Mouse (Mus musculus): ENCODE measurements around the gene 1700034J05Rik. TPM values are rescaled to one million over a fixed set of nuclear protein-coding genes. Genes with fewer than 3 reads are reported as not detected.

Gene 1700034J05Rik
- polyA plus RNA-seq, 1 experiment = 188 TPM

- Histone ChIP-seq H3K4me3 (ENCODE audit: control insufficient read depth, low read depth, low read length) (no peak overlapping the region), H3K36me3 (ENCODE audit: control insufficient read depth, insufficient read depth, low read length) (no peaks in the 10 kb centered on the region), H3K4me1 (ENCODE audit: control insufficient read depth, insufficient read depth, low read length) (no peaks in the 10 kb centered on the region), H3K27ac (ENCODE audit: control insufficient read depth, insufficient read depth, low read depth, low read length) (no peak overlapping the region), H3K27me3 (ENCODE audit: control insufficient read depth, insufficient read depth, low read length) (no peaks in the 10 kb centered on the region)
- no peak for TF ChIP-seq POLR2A (IDR thresholded peaks at IDR 0.05; ENCODE audit: control insufficient read depth, low read depth, low read length)
- TF ChIP-seq CTCF (IDR thresholded peaks at IDR 0.05; ENCODE audit: control insufficient read depth, insufficient read depth, insufficient replicate concordance, low read depth, low read length) = no peak
Measured at GRCm38 (mm10) chr6:146926415-146926980, 27.7 kb downstream of the 1700034J05Rik start.

GRCm38 (mm10) chr6:146918341-146918740 is 35.9 kb downstream of the 1700034J05Rik start:
- no peaks in the 10 kb centered on the region for H3K27me3 ChIP-seq (ENCODE audit: control insufficient read depth, insufficient read depth, low read length)
- H3K27ac ChIP-seq (ENCODE audit: control insufficient read depth, insufficient read depth, low read depth, low read length) = no peak overlapping the region
- no peak overlapping the region for H3K4me3 ChIP-seq (ENCODE audit: control insufficient read depth, low read depth, low read length)
- no peaks in the 10 kb centered on the region for H3K36me3 ChIP-seq (ENCODE audit: control insufficient read depth, insufficient read depth, low read length)
- no peaks in the 10 kb centered on the region for H3K4me1 ChIP-seq (ENCODE audit: control insufficient read depth, insufficient read depth, low read length)
- TF ChIP-seq POLR2A (IDR thresholded peaks at IDR 0.05; ENCODE audit: control insufficient read depth, low read depth, low read length) (no peak), CTCF (IDR thresholded peaks at IDR 0.05; ENCODE audit: control insufficient read depth, insufficient read depth, insufficient replicate concordance, low read depth, low read length) (no peak)

GRCm38 (mm10) chr6:146917396-146917795 is 36.8 kb downstream of the 1700034J05Rik start:
- Histone ChIP-seq H3K36me3 (ENCODE audit: control insufficient read depth, insufficient read depth, low read length) (no peaks in the 10 kb centered on the region), H3K27me3 (ENCODE audit: control insufficient read depth, insufficient read depth, low read length) (no peaks in the 10 kb centered on the region), H3K27ac (ENCODE audit: control insufficient read depth, insufficient read depth, low read depth, low read length) (no peak overlapping the region), H3K4me1 (ENCODE audit: control insufficient read depth, insufficient read depth, low read length) (no peaks in the 10 kb centered on the region; the same call in 1 of the 2 replicates), H3K4me3 (ENCODE audit: control insufficient read depth, low read depth, low read length) (no peak overlapping the region)
- TF ChIP-seq POLR2A (IDR thresholded peaks at IDR 0.05; ENCODE audit: control insufficient read depth, low read depth, low read length) (no peak), CTCF (IDR thresholded peaks at IDR 0.05; ENCODE audit: control insufficient read depth, insufficient read depth, insufficient replicate concordance, low read depth, low read length) (no peak)

GRCm38 (mm10) chr6:146915808-146916207 is 38.4 kb downstream of the 1700034J05Rik start:
- H3K27me3 ChIP-seq (ENCODE audit: control insufficient read depth, insufficient read depth, low read length) = no peaks in the 10 kb centered on the region
- no peak overlapping the region for H3K27ac ChIP-seq (ENCODE audit: control insufficient read depth, insufficient read depth, low read depth, low read length)
- no peak for TF ChIP-seq POLR2A (IDR thresholded peaks at IDR 0.05; ENCODE audit: control insufficient read depth, low read depth, low read length)
- no peak for TF ChIP-seq CTCF (IDR thresholded peaks at IDR 0.05; ENCODE audit: control insufficient read depth, insufficient read depth, insufficient replicate concordance, low read depth, low read length)
- H3K36me3 ChIP-seq (ENCODE audit: control insufficient read depth, insufficient read depth, low read length) = no peaks in the 10 kb centered on the region
- H3K4me3 ChIP-seq (ENCODE audit: control insufficient read depth, low read depth, low read length) = no peak overlapping the region
- H3K4me1 ChIP-seq (ENCODE audit: control insufficient read depth, insufficient read depth, low read length) = no peaks in the 10 kb centered on the region; the same call in 1 of the 2 replicates

DNA sequence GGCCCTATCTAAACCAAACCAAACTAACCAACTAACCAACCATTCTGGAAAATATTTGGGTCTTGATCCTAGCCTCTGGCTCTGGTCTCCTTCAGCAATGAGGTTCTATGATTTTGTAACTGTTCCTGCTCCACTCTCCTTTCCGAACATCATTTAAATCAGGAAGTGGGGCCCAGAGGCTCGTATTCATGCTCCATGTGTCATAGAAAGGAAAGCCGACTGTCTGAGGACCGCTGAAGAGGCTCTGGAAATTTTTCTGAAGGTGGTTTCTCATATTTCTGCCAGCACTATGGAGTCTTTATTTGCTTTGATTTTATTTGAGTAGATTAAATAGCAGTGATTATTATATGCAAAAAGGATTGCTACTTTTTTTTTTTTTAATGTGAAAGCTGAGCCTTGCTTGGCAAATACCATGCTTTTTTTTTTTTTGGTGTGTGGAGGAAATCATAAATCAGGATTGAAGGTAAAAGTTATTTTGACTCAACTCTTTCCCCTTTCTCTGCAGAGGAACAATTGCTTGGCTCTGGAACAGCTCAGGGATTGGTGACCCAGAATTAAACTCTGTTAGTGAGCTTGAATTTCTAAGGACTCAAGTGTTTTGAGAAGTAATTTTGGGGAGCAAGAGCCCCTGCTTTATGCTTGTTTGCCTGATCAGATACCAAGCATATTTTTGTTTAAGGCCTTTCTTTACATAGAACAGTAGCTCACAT is 40.6 kb downstream of the 1700034J05Rik start:
- no peak overlapping the region for H3K27ac ChIP-seq (ENCODE audit: control insufficient read depth, insufficient read depth, low read depth, low read length)
- H3K4me3 ChIP-seq (ENCODE audit: control insufficient read depth, low read depth, low read length) = no peak overlapping the region
- no peaks in the 10 kb centered on the region for H3K36me3 ChIP-seq (ENCODE audit: control insufficient read depth, insufficient read depth, low read length)
- H3K4me1 ChIP-seq (ENCODE audit: control insufficient read depth, insufficient read depth, low read length) = no peaks in the 10 kb centered on the region; the same call in 1 of the 2 replicates
- no peaks in the 10 kb centered on the region for H3K27me3 ChIP-seq (ENCODE audit: control insufficient read depth, insufficient read depth, low read length)
- TF ChIP-seq CTCF (IDR thresholded peaks at IDR 0.05; ENCODE audit: control insufficient read depth, insufficient read depth, insufficient replicate concordance, low read depth, low read length) (no peak), POLR2A (IDR thresholded peaks at IDR 0.05; ENCODE audit: control insufficient read depth, low read depth, low read length) (no peak)

- no peaks in the 10 kb centered on the region for H3K27me3 ChIP-seq (ENCODE audit: control insufficient read depth, insufficient read depth, low read length)
- no peaks in the 10 kb centered on the region; the same call in 1 of the 2 replicates for H3K4me1 ChIP-seq (ENCODE audit: control insufficient read depth, insufficient read depth, low read length)
- H3K4me3 ChIP-seq (ENCODE audit: control insufficient read depth, low read depth, low read length) = no peak overlapping the region
- H3K27ac ChIP-seq (ENCODE audit: control insufficient read depth, insufficient read depth, low read depth, low read length) = no peak overlapping the region
- TF ChIP-seq POLR2A (IDR thresholded peaks at IDR 0.05; ENCODE audit: control insufficient read depth, low read depth, low read length) = no peak
- no peak for TF ChIP-seq CTCF (IDR thresholded peaks at IDR 0.05; ENCODE audit: control insufficient read depth, insufficient read depth, insufficient replicate concordance, low read depth, low read length)
- H3K36me3 ChIP-seq (ENCODE audit: control insufficient read depth, insufficient read depth, low read length) = no peaks in the 10 kb centered on the region
Measured at GRCm38 (mm10) chr6:146912835-146913488, 41.3 kb downstream of the 1700034J05Rik start.

DNA sequence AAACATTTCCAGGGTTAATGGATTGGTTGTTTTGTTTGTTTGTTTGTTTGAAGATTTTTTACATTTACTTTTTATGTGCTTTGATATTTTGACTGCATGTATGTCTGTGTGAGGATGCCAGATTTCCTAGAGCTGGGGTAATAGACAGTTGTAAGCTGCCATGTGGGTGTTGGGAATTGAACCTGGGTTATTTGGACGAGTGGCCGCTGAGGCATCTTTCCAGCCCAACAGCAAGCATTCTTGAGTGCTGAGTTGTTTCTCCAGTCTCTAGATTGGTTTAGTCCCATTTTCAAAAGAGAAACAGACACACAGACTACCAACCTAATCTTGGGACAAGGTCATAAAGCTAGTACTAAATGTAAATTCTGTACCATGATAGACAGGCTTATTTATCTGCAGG is 43.4 kb downstream of the 1700034J05Rik start:
- no peak overlapping the region for H3K4me3 ChIP-seq (ENCODE audit: control insufficient read depth, low read depth, low read length)
- no peaks in the 10 kb centered on the region; the same call in 1 of the 2 replicates for H3K4me1 ChIP-seq (ENCODE audit: control insufficient read depth, insufficient read depth, low read length)
- H3K27me3 ChIP-seq (ENCODE audit: control insufficient read depth, insufficient read depth, low read length) = no peaks in the 10 kb centered on the region
- no peaks in the 10 kb centered on the region for H3K36me3 ChIP-seq (ENCODE audit: control insufficient read depth, insufficient read depth, low read length)
- no peak for TF ChIP-seq CTCF (IDR thresholded peaks at IDR 0.05; ENCODE audit: control insufficient read depth, insufficient read depth, insufficient replicate concordance, low read depth, low read length)
- no peak overlapping the region for H3K27ac ChIP-seq (ENCODE audit: control insufficient read depth, insufficient read depth, low read depth, low read length)
